Mouse (Mus musculus) urinary bladder, postnatal 36 days (tissue): ENCODE data around the gene Gm49322.
"Not testable (repeated sequence)": the region's sequence is repeated elsewhere in the genome, so short reads cannot be mapped to it uniquely, and the experiment has no call there.

Experiments
- DNase-seq, 2 experiments: peaks; one replicate each; pipeline ENCODE4 v3.0.0; 2022; ENCODE audit warnings: low spot score in 2 of 2, mixed read lengths in 1 of 2

Gm49322 gene

DNA sequence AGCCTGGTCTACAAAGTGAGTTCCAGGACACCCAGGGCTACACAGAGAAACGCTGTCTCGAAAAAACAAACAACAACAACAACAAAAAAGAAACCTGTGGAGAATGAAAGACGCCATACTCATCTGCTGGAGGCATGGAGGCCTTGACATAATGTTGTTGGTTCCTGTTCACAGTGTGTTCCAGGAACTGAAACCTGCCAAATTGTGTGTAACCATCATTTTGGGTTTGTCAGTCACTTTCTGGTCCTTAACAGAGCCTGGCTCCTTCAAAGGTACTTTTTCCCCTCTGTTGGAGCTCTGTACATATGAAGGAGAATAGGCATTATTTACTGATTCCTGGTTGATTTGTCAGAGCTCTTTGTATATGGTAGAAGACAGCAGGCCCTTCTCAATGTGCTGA, 6.1 kb downstream of the Gm49322 start:
- no peak for DNase-seq

GRCm38 (mm10) chr10:80613821-80614220, 8.0 kb downstream of the Gm49322 start:
- no peak for DNase-seq

- DNase-seq: no peak
Observed at GRCm38 (mm10) chr10:80614351-80614750, 8.5 kb downstream of the Gm49322 start.

- DNase-seq: no peak
Observed at GRCm38 (mm10) chr10:80618181-80618580, 12.4 kb downstream of the Gm49322 start.

DNA sequence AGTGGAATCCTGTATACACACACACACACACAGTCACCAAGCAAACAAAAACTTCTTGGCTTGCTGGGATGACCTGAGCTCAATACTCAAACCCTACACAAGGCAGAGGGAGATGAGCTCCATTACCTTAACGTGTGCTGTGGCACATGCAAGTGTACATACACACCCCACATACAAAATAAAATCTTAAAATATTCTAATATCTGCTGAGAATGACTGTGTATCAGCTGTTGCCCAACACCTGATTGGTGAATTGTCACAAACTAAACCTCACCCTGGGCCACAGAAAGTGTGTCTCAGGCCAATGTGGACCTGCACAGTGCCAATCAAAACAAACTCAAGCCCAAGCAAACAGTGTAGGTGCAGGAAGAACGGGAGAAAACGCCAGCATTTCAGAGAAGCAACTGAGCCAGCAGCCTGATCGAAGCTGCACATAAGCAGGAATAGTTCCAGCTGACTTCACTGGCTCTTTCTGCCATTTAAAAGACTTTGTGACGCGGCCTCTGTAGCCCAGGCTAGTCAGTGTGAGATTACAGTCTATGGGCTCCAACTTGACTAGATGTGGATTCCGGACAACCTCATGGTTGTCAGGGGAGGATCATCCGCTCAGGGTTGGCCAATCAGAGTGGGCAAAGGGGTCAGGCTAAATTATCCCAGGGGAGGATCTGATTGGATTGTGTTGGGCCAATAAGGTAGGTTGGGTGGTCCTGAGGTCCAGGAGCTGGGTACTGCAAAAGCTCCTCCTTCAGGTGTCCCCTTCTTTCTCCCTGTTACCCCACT, 13.8 kb downstream of the Gm49322 start:
- no peak for DNase-seq

DNA sequence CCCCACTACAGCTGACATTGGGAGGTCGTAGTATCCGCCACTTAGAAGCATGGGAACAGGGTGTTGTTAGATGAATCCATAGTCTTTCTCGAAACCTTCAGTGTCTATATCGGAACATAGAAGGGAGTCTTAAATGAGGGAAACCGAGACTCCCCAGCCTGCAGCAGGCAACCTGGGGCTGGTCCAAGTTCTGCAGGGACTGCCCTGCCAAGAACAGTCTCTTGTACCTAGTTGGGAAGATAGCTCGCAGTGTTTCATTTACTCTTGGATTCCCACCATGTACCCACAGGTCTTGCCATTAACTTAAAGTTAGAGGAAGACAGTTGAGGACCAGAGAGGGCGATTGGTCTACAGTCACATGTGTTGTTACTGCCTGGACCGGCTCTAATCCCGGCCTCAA, 14.5 kb downstream of the Gm49322 start:
- DNase-seq: no peak

DNA sequence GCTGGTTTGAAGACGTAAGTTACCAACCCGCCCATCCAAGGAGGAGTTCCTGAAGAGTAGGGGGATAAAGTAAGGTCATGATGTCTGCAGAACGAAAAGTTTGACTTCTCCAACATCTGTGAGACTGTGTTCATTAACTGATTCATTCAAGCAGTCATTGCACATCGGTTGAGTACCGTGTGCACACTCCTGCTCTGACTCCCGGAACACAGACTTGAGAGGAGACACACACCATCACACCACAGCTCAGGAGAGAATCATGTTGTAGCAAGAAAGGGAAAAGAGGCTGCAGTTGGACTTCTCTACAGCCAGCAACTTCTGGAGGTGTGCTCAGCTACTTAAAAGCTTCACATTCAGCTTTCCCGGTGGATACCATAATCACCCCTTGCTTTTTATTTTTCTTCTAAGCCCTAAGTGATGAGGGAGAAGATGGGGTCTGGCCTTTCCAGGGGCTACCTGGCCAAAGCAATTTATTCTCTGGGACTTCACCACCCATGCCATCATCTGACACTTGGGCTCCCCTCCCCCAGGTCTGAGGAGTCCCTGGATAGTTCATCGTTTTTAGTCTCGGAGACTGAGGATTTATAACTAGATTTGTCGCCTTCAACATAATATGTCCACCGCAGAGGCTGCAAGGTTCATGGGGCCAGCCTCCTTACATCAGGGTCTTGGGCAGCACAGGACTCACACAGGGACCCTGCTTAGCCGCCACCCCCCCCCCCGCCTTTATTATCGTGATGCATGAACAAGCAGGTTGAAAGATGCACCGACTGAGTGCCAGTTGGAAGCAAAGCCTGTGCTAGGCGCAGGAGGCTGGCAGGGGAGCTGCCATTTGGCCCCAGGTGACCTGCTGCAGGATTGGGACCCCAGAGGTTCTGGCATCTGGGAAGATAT, 15.2 kb downstream of the Gm49322 start:
- no peak for DNase-seq

GRCm38 (mm10) chr10:80621690-80621939, 15.8 kb downstream of the Gm49322 start:
- no peak for DNase-seq

DNA sequence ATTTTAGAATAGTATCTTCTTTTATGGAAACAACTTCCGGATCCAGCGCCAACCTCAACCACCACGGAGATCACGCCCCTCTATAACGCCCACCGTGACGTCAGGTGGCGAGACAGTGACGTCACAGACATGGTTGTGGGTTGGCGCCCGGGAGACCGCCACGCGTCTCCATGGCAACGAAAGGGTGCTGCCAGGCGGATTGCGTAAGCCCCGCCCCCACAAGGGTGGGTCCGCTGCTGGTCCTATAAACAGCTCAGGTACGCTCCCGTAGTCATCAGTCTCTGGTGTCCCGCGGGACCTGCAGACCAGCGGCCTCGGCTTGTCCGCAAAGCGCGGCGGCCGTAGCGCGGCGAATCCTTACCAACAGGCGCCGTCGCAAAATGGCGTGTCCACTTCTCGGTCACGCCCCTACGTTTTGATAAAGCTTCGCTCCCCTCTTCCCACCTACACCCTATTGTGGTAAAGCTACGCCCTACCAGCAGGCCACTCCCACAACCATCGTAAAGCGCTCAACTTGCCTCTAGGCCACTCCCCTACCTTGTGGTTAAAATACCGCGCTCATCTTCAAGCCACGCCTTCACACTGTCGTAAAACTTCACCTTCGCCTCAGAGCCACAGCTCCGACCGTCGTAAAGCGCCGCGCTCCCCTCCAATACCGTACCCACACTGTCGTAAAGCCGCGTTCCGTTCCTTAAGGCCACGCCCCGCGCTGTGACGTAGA, 16.3 kb downstream of the Gm49322 start:
- DNase-seq: peak; percentile 98 to 99

DNA sequence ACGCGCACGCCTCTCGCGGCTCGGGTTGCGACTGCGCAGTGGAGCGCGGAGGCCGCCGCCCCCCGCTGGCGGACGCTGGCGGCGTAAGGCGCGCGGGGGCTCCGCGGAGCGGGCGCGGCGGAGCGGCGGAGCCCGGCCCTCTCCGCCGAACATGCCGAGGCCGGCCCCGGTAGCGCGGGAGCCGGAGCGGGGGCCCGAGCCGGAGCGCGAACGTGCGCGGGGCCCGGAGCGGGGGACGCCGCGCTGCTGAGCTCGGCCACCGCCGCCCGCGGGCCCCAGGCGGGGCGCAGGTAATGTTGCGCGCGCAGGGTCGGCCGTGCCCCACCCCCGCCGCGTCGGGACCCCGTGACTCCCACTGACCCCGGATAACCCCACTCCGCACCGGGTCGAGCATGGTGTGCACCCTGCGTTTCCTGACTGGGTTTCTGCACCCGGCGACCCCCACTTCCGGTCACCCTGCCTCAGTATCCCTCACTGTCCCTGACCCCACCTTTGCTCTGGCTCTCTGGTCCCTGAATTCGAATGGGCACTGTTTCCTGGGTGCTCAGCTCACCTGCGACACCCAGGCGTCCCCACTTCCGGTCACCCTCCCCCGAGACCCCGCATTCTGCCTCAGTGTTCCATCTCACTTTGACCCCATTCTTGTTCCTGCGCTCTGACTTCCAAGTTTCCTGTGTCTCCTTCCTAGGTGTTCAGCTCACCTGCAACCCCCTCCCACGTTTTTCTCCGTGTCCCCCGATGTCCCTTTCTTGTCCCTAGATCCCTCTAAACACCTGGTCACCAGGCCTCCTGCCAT, 17.0 kb downstream of the Gm49322 start, which contains the start of gene Csnk1g2:
Csnk1g2 (plus strand) TSS at position 178 of the 796 bp plus-strand sequence.
- peak; percentile 27 to 34 for DNase-seq

DNA sequence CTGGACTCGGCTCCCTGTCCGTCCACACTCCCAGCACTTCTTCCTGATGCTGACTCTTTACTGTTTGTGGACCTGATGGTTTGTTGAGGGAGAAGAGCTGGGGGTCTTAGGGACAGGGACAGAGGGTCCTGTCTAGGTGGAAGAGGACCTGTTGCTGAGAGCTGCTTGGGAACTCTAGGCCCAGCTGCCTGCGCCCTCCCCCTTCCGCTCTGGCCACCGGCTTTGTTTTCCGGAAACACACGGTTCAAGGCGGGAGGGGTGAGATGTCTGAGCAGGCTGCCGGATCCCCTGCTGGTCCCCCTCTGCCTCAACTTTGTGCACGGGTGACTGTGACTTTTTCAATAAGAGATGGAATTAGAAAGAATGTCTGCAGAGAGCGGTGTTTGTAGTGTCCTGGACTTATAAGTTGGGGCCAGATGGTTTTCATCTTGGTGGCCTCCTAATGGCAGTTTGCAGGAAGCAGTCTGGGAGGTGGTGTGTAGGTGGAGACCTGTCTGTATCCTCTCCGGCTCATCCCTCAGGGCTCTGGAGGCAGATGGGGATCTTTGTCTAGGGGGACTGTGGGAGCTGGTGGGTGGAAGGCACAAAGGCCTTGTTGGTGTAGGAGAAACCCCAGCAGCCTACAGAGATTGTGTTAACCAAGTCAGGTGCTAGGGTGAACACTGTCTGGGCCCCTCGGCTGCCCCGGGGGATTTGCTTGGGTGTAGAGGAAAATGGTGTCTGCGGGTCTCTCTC, 17.8 kb downstream of the Gm49322 start:
- peak; percentile 32 to 55 for DNase-seq

- DNase-seq: no peak
Observed at GRCm38 (mm10) chr10:80625764-80626163, 19.9 kb downstream of the Gm49322 start.

- DNase-seq: no peak
Observed at GRCm38 (mm10) chr10:80627685-80628084, 21.9 kb downstream of the Gm49322 start.

GRCm38 (mm10) chr10:80628925-80629324, 23.1 kb downstream of the Gm49322 start:
- no peak for DNase-seq

DNA sequence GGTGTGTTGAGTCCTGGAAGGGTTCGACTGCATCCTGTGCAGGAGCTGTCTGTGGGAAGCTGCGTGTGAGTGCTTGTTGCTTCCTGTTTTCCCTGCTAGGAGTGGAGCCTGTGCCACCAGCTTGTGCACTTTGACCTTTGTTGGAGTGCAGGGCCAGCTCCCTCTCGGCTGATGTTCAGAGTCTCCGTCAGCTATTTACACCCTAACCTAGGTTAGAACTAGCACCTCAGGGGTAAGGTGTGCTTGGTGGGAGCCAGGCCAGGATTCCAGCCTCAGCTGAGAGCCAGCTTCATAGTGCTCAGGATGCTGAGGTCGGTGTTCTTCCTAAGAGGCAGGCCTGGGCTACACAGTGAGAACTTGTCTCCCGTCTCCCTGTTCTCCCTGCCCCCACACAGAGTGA, 29.5 kb downstream of the Gm49322 start:
- DNase-seq: no peak

- DNase-seq: no peak
Observed at GRCm38 (mm10) chr10:80646936-80647335, 41.1 kb downstream of the Gm49322 start.

DNA sequence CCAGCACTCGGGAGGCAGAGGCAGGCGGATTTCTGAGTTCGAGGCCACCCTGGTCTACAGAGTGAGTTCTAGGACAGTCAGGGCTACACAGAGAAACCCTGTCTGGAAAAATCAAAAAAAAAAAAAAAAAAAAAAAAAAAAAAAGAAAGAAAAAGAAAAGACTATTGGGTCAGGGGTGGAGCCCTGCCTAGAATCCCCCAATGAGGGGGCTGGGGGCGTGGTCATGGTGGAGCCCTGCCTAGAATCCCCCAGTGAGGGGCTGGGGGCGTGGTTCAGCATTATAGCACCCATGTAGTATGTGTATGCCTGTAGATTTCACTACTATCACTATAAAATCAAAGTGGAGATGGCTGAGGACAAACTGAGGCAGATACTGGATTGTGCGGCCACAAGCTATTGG, 44.1 kb downstream of the Gm49322 start:
- not testable (repeated sequence) for DNase-seq

DNA sequence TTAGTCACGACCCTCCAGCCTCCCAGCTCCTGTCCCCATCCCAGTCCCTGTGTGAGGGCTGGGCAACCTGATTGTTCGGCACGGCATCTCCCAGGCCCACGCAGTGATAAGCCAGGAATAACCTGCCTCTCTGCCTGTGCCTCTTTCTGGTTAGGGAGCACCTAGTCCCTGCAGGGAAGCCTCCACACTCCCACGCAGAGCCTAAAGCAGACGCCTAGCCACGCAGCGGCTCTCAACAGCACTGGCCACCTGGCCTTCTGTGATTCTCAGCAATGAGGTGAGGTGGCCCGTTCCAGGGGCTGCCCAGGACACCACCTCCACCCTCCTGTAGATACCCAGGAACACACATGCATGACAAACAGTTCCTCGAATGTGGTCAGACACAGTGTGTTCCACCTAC, 44.6 kb downstream of the Gm49322 start:
- no peak for DNase-seq

DNA sequence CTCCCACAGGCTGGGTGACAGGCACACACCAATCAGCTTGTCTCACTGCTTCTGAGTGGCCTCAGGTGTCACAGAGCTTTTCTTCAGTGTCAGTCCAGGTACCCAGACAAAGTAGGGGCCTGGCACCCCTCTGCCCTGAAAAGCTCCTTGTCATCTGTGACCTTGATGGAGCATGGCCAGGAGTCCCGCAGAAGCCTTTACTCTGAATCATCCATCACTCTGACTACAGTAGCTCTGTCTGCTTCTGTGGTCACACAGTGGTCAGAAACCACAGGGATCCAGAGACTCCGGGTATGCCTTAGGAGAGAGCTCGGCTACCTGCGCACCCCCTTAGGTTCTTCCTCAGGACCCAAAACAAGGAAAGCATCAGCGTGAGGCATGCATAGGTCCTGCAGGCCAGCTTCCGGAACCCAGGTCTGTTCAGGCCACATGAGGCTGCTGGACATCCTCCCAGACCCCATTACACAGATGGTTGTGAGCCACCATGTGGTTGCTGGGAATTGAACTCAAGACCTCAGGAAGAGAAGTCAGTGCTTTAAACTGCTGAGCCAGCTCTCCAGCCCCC, 47.4 kb downstream of the Gm49322 start:
- no peak for DNase-seq

DNA sequence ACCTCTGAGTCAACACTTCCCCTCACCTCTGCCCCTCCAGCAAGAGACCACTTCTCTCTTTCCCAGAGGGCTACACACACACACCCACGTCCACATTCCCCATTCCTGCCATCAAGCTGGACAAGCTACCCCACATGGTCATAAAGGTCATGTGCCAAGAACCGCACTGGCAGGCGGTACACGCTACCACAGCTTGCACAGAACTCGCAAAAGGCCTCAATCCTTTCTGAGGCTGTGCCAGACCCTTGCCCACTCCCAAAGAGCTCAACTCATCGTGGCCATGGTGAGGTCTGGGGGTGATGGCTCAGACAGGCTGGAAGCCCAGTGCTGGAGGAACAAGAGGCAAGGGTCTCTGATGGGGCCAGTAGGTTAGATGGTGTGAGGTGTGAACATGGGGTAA, 49.0 kb downstream of the Gm49322 start:
- DNase-seq: no peak
